Mouse (Mus musculus): Measurements from ENCODE around the gene Sh3pxd2b. TPM values are rescaled to one million over a fixed set of nuclear protein-coding genes. Genes with fewer than 3 reads are reported as not detected.

Gene Sh3pxd2b
- polyA plus RNA-seq, 1 experiment from 2014 or later = 23.7 TPM

DNA sequence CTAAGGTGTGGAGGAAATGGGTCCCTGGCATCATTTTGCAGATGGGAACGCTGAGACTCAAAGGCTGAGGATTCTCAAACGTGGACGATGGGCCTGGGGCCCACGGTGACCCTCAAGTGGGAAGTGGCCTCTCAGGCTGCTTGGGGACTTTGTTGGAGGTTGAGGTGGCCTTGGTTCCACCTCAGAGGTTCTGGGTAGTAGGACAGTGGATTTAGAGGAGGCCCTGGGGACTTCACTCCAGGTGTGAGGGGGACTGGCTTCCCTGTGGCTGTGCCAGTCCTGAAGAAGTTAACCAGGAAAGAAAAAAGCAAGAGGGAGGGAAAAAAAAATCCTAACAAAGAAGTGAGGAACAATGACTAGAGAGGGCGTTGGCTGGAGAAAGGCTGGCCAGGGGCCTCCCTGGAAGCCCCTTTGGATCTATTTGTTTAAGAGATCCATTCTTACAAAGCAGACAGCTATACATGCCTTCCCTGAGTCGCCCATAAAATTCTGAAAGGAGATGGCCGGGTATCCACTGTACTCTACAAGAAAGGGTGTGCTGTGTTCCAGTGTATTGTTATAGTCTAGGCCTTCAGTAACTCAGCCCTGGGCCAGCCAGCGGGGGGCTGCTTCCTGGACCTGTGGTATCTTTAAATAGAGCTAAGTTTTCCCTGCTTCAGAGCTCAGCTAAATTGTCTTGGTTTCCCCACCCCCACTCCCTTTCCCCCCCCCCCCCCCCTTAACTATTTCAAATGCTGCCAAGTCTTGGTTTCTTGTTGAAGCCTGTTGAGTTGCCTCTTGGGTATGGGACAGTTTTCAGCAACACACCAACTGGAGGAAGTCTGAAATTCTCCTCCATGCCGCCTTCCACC, 1.0 kb downstream of the Sh3pxd2b start:
- peak overlapping the region; percentile 97 for H3K9ac ChIP-seq (ENCODE audit: low read length)
- DNase-seq (ENCODE audit: low spot score) = peak; percentile 46
- no peak for ATAC-seq (ENCODE audit: insufficient read depth, low FRiP score, low TSS enrichment)
- peaks cover 13% of the 10 kb centered on the region; the same call in 1 of the 2 replicates for H3K4me1 ChIP-seq (ENCODE audit: control insufficient read depth, insufficient read depth, low read length)
- peak overlapping the region; percentile 89 for H3K4me3 ChIP-seq (ENCODE audit: low read depth, low read length)
- H3K9me3 ChIP-seq (ENCODE audit: control insufficient read depth, low read length) = no peaks in the 10 kb centered on the region
- no peaks in the 10 kb centered on the region; the same call in 1 of the 2 replicates for H3K36me3 ChIP-seq (ENCODE audit: control insufficient read depth, insufficient read depth, low read length)
- no peaks in the 10 kb centered on the region for H3K27me3 ChIP-seq (ENCODE audit: control insufficient read depth, insufficient read depth, low read length)
- WGBS = 23% methylated on average over 9 of the region's 9 CpGs
- peak overlapping the region; percentile 88 for H3K27ac ChIP-seq (ENCODE audit: low read depth, low read length)
- H3K4me2 ChIP-seq (ENCODE audit: low read depth) = peak overlapping the region; percentile 62

DNA sequence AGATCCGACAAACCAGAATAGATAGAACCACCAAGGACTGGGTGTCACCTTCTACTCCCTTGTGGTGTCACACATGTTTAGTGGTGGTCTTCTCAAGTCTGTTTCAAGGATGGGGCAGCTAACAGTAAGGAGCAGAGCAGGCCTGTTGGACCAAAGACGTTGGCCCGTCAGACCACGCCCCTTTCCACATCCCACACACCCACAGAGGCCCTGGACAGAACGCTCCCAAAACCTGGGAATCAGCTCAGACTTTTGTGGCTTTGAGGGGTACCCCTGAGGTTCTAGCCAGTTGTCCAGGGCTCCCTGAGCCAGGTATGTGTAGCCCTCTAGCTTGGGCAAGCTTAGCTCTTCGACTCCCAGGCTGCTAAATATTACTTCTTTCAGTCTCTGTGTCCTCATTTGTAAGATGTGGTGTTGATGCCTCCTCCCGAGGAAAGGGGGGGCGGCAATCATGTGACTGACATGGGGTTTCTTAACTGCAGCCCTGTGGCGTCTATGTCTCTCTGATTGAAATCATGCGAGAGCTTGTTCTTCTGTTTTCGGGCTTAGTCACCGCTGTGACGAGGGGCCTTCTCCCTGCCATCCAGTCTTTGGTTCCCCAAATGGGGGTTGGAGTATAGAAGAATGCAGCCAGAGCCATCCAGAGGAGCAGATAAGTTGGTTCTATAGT, 1.8 kb downstream of the Sh3pxd2b start:
- H3K4me1 ChIP-seq (ENCODE audit: control insufficient read depth, insufficient read depth, low read length) = peaks cover 13% of the 10 kb centered on the region; the same call in 1 of the 2 replicates
- no peaks in the 10 kb centered on the region for H3K27me3 ChIP-seq (ENCODE audit: control insufficient read depth, insufficient read depth, low read length)
- peak overlapping the region; percentile 62 for H3K4me2 ChIP-seq (ENCODE audit: low read depth)
- 0 out of 2 replicates have a peak overlapping the region, but pooled peaks have one; percentile 11 for H3K9ac ChIP-seq (ENCODE audit: low read length)
- H3K9me3 ChIP-seq (ENCODE audit: control insufficient read depth, low read length) = no peaks in the 10 kb centered on the region
- 81% methylated on average over 13 of the region's 13 CpGs for WGBS
- H3K27ac ChIP-seq (ENCODE audit: low read depth, low read length) = no peak overlapping the region
- H3K36me3 ChIP-seq (ENCODE audit: control insufficient read depth, insufficient read depth, low read length) = no peaks in the 10 kb centered on the region; the same call in 1 of the 2 replicates
- peak overlapping the region; percentile 89; the same call in 1 of the 2 replicates for H3K4me3 ChIP-seq (ENCODE audit: low read depth, low read length)
- no peak for DNase-seq (ENCODE audit: low spot score)
- no peak for ATAC-seq (ENCODE audit: insufficient read depth, low FRiP score, low TSS enrichment)

DNA sequence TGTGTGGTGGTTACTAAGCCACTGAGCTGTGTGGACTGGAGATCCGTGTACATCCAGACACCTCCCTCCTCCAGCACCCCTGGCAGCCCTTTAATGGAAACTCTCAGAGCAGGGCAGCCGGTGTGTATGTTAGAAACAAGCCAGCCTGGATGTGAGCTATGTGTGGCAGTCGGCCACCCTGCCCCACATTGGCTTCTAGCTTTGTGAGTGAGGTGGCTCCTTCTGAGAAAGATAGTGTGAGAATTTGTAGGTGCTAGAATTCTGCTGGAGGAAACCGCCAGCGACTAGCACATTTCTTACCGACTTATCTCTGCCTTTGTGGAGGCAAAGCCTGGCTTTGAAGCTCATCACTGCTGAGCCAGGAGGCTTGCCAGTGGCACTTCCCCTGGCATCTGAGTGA, 5.3 kb downstream of the Sh3pxd2b start:
- Histone ChIP-seq H3K4me1 (ENCODE audit: control insufficient read depth, insufficient read depth, low read length) (peaks cover 13% of the 10 kb centered on the region; the same call in 1 of the 2 replicates), H3K27ac (ENCODE audit: low read depth, low read length) (no peak overlapping the region), H3K36me3 (ENCODE audit: control insufficient read depth, insufficient read depth, low read length) (peaks cover 4% of the 10 kb centered on the region; the same call in 1 of the 2 replicates), H3K27me3 (ENCODE audit: control insufficient read depth, insufficient read depth, low read length) (no peaks in the 10 kb centered on the region), H3K9ac (ENCODE audit: low read length) (no peak overlapping the region), H3K4me2 (ENCODE audit: low read depth) (no peak overlapping the region), H3K9me3 (ENCODE audit: control insufficient read depth, low read length) (no peaks in the 10 kb centered on the region), H3K4me3 (ENCODE audit: low read depth, low read length) (no peak overlapping the region)
- DNase-seq (ENCODE audit: low spot score) (no peak), ATAC-seq (ENCODE audit: insufficient read depth, low FRiP score, low TSS enrichment) (no peak)
- WGBS = 91% methylated on average over 6 of the region's 6 CpGs

DNA sequence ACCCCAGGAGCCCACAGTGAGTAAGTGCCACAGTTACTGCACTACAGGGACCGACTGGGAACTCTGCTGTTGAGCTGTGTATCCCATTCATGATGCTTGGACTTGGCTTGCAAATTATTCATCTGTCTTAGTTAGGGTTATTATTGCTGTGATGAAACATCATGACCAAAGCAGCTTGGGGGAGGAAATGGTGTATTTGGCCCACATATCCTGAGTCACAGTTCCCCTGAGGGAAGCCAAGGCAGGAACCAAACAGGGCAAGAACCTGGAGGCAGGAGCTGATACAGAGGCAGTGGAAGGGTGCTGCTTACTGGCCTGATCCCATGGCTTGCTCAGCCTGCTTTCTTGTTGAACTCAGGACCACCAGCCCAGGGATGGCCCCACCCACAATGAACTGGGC, 7.8 kb downstream of the Sh3pxd2b start:
- H3K27me3 ChIP-seq (ENCODE audit: control insufficient read depth, insufficient read depth, low read length) = no peaks in the 10 kb centered on the region
- WGBS = 64% methylated on average over 1 of the region's 1 CpGs
- H3K4me2 ChIP-seq (ENCODE audit: low read depth) = no peak overlapping the region
- DNase-seq (ENCODE audit: low spot score) (no peak), ATAC-seq (ENCODE audit: insufficient read depth, low FRiP score, low TSS enrichment) (no peak)
- 0 out of 2 replicates have a peak, but pooled peaks cover 3% of the 10 kb centered on the region for H3K4me1 ChIP-seq (ENCODE audit: control insufficient read depth, insufficient read depth, low read length)
- no peak overlapping the region for H3K9ac ChIP-seq (ENCODE audit: low read length)
- H3K4me3 ChIP-seq (ENCODE audit: low read depth, low read length) = no peak overlapping the region
- no peaks in the 10 kb centered on the region for H3K9me3 ChIP-seq (ENCODE audit: control insufficient read depth, low read length)
- H3K36me3 ChIP-seq (ENCODE audit: control insufficient read depth, insufficient read depth, low read length) = peaks cover 4% of the 10 kb centered on the region; the same call in 1 of the 2 replicates
- H3K27ac ChIP-seq (ENCODE audit: low read depth, low read length) = no peak overlapping the region

DNA sequence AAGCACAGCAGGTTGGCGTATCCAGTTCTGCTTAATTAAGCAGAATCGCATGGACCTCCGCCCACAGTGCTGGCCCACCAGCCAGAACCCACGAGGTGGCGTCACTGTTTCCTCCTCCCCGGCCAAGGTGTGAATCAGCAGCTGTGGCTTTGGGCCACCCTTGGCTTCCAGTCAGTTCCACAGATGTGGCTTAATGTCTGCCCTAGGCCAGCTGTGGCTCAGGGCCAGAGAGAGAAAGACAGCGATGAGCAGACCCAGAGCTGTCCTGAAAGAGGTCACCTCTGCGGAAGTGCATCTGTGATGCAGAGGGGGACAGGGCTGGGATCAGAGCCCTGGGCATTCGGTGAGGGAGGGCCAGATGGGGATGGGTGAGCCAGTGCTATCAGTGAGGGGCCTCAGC, 10.1 kb downstream of the Sh3pxd2b start:
- H3K27me3 ChIP-seq (ENCODE audit: control insufficient read depth, insufficient read depth, low read length) = no peaks in the 10 kb centered on the region
- 65% methylated on average over 9 of the region's 9 CpGs for WGBS
- no peak overlapping the region for H3K9ac ChIP-seq (ENCODE audit: low read length)
- no peak for DNase-seq (ENCODE audit: low spot score)
- no peak overlapping the region for H3K4me2 ChIP-seq (ENCODE audit: low read depth)
- ATAC-seq (ENCODE audit: insufficient read depth, low FRiP score, low TSS enrichment) = 0 out of 2 replicates have a peak, but pooled peaks have one; percentile 27
- no peak overlapping the region for H3K27ac ChIP-seq (ENCODE audit: low read depth, low read length)
- H3K36me3 ChIP-seq (ENCODE audit: control insufficient read depth, insufficient read depth, low read length) = peaks cover 4% of the 10 kb centered on the region; the same call in 1 of the 2 replicates
- no peak overlapping the region for H3K4me3 ChIP-seq (ENCODE audit: low read depth, low read length)
- H3K9me3 ChIP-seq (ENCODE audit: control insufficient read depth, low read length) = no peaks in the 10 kb centered on the region
- H3K4me1 ChIP-seq (ENCODE audit: control insufficient read depth, insufficient read depth, low read length) = no peaks in the 10 kb centered on the region

DNA sequence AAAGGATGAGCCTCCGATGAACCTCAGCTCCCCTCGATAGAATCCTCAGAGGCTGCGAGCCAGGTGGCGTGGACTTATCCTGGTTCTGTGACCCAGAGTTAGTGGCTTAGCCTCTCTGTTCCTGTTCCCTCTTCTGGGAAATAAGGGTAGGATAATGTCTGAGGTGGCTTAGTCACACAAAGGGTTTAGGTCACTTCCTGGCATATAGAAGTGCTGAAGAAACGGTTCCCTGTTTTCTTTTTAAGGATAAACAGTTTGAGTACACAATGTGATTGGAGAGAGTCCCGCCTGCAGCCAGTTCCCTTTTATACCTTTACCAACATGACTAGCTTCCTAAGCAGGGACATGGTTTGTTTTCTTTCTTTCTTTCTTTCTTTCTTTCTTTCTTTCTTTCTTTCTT, 10.8 kb downstream of the Sh3pxd2b start:
- H3K9me3 ChIP-seq (ENCODE audit: control insufficient read depth, low read length) = no peaks in the 10 kb centered on the region
- H3K4me3 ChIP-seq (ENCODE audit: low read depth, low read length) = no peak overlapping the region
- ATAC-seq (ENCODE audit: insufficient read depth, low FRiP score, low TSS enrichment) (no peak), DNase-seq (ENCODE audit: low spot score) (no peak)
- no peak overlapping the region for H3K9ac ChIP-seq (ENCODE audit: low read length)
- peaks cover 4% of the 10 kb centered on the region; the same call in 1 of the 2 replicates for H3K36me3 ChIP-seq (ENCODE audit: control insufficient read depth, insufficient read depth, low read length)
- H3K4me2 ChIP-seq (ENCODE audit: low read depth) = no peak overlapping the region
- no peaks in the 10 kb centered on the region for H3K27me3 ChIP-seq (ENCODE audit: control insufficient read depth, insufficient read depth, low read length)
- H3K27ac ChIP-seq (ENCODE audit: low read depth, low read length) = no peak overlapping the region
- WGBS = 85% methylated on average over 6 of the region's 6 CpGs
- H3K4me1 ChIP-seq (ENCODE audit: control insufficient read depth, insufficient read depth, low read length) = peaks cover 6% of the 10 kb centered on the region; the same call in 1 of the 2 replicates

DNA sequence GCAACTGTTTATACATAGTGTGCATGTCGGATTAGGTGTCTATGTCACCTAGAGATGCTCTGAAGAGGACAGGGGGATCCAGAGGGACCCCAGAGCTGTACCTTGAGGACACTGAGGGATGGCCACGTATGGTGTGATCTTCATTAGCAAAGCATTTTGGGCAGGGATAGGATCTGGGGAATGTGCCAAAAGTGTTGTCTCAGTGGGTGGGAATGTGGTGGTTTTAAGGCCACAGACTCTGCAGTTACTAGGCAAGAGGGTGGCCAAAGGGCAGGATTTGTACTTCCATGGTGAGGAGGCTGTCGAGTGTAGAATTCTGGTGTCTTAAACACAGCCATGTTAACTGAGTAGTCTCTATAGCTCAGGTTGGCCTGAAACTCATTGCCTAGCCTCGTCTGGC, 11.9 kb downstream of the Sh3pxd2b start:
- Histone ChIP-seq H3K4me1 (ENCODE audit: control insufficient read depth, insufficient read depth, low read length) (peaks cover 6% of the 10 kb centered on the region; the same call in 1 of the 2 replicates), H3K9me3 (ENCODE audit: control insufficient read depth, low read length) (no peaks in the 10 kb centered on the region), H3K27ac (ENCODE audit: low read depth, low read length) (no peak overlapping the region), H3K4me2 (ENCODE audit: low read depth) (no peak overlapping the region), H3K36me3 (ENCODE audit: control insufficient read depth, insufficient read depth, low read length) (peaks cover 4% of the 10 kb centered on the region; the same call in 1 of the 2 replicates), H3K9ac (ENCODE audit: low read length) (no peak overlapping the region), H3K4me3 (ENCODE audit: low read depth, low read length) (no peak overlapping the region), H3K27me3 (ENCODE audit: control insufficient read depth, insufficient read depth, low read length) (no peaks in the 10 kb centered on the region)
- DNase-seq (ENCODE audit: low spot score) (no peak), ATAC-seq (ENCODE audit: insufficient read depth, low FRiP score, low TSS enrichment) (no peak)
- WGBS = 88% methylated on average over 4 of the region's 4 CpGs

DNA sequence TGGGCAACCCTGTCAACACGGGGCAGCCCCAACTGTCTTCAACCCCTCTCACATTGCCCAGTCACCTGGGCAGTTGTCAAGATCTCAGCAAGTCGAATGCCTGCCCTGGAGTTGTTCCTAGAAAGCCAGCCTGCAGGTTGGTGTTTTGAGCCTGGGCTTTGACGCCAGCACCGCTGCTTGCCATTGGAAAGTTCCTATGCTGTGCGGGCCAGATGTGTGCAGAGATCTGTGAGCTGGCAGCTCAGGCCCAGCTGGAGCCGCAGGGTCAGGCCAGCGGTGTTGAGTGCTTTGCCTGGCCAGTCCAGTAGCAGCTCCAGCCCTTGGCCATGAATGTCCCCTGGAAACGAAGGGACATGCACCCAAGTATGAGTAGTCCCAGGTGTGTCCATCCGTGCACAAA, 14.2 kb downstream of the Sh3pxd2b start:
- Histone ChIP-seq H3K27me3 (ENCODE audit: control insufficient read depth, insufficient read depth, low read length) (no peaks in the 10 kb centered on the region), H3K4me2 (ENCODE audit: low read depth) (no peak overlapping the region), H3K4me1 (ENCODE audit: control insufficient read depth, insufficient read depth, low read length) (peaks cover 6% of the 10 kb centered on the region; the same call in 1 of the 2 replicates), H3K27ac (ENCODE audit: low read depth, low read length) (no peak overlapping the region), H3K4me3 (ENCODE audit: low read depth, low read length) (no peak overlapping the region), H3K9me3 (ENCODE audit: control insufficient read depth, low read length) (no peaks in the 10 kb centered on the region), H3K36me3 (ENCODE audit: control insufficient read depth, insufficient read depth, low read length) (peaks cover under 1% of the 10 kb centered on the region; the same call in 1 of the 2 replicates), H3K9ac (ENCODE audit: low read length) (no peak overlapping the region)
- no peak for DNase-seq (ENCODE audit: low spot score)
- ATAC-seq (ENCODE audit: insufficient read depth, low FRiP score, low TSS enrichment) = no peak
- 94% methylated on average over 9 of the region's 9 CpGs for WGBS

Data from neural tube, embryonic 11.5 days (tissue).